Mouse (Mus musculus) ES-E14 (cell line): ENCODE measurements at regions not wholly inside any gene's neighbourhood (a gene's known extent, or its start where the extent isn't known, plus 50 kb on each side); places are given as distances from the start of the nearest gene placed in this dataset.

Experiments used
- CHD2 ChIP-seq: IDR thresholded peaks from 2 replicates; pipeline ENCODE4 v1.6.1; 2014; ENCODE audit warnings: mild to moderate bottlenecking, low read depth, low read length, inconsistent platforms
- ZC3H11A ChIP-seq: IDR thresholded peaks from 2 replicates; pipeline ENCODE4 v1.6.1; 2012; ENCODE audit warnings: low read depth, mild to moderate bottlenecking, inconsistent platforms, low read length, borderline replicate concordance
- ZNF384 ChIP-seq: IDR thresholded peaks from 2 replicates; pipeline ENCODE4 v1.6.1; 2012; ENCODE audit warnings: low read depth, low read length, inconsistent platforms

GRCm38 (mm10) chr11:21041201-21041600 lies 49.9 kb upstream of the Peli1 start:
- no peak for TF ChIP-seq ZC3H11A
- no peak for TF ChIP-seq CHD2
- TF ChIP-seq ZNF384, result no peak
